Mouse (Mus musculus) layer of hippocampus, adult 9-10 months (tissue): ENCODE data around the gene 5730522E02Rik.

Experiments
- DNase-seq: peaks from one replicate; pipeline ENCODE4 v3.0.0; 2022; ENCODE audit warnings: low spot score

5730522E02Rik gene

GRCm38 (mm10) chr11:25772231-25772630, 438.3 kb downstream of the 5730522E02Rik start:
- DNase-seq: no peak

DNA sequence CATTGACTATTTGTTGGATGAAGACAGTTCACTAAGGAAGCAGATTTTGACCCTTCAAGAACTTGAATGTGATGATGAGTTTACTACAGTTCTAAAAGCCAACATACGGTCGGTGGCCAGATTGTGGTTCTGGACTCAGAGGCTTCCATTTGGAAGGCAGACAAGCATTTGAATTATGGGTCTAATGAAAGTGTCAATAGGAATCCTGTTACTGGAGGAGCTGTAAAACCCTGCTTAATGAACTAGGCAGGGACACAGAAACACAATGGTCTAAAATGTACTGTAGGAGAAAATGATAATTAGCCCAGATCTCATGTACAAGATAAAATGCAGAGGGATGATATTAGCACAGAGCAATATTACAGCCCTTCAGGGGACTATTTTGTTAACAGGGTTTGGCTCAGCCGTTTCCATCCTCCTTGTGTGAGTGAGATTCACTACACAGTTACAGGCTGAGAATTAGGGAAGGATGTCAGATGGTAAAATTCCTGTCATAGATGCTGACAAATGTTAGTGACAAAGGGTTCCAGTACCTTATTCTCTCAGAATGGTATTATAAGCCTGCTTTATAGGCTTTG, 439.5 kb downstream of the 5730522E02Rik start:
- DNase-seq: no peak

- no peak for DNase-seq
Observed at GRCm38 (mm10) chr11:25767584-25768333, 442.8 kb downstream of the 5730522E02Rik start.

- DNase-seq: no peak
Observed at GRCm38 (mm10) chr11:25753156-25753899, 457.2 kb downstream of the 5730522E02Rik start.

DNA sequence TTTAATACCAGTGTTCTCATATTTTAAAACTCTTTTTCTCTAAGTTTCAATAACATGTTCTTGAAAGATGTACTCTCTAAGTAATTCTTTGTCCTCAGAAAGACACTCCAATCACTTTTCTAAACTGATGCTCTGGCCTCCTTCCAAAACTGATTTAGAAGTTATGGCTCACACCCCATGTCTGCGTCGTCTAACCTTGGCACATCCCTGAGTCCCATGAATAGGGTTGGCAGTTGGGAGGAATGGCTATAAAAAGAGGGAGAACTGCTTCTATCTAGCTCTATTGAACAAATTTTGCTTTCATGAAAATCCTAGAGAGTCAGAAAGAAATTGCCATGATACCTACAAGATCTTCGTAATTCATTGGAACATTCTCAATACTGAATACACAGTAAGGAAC, 458.1 kb downstream of the 5730522E02Rik start:
- DNase-seq: no peak

DNA sequence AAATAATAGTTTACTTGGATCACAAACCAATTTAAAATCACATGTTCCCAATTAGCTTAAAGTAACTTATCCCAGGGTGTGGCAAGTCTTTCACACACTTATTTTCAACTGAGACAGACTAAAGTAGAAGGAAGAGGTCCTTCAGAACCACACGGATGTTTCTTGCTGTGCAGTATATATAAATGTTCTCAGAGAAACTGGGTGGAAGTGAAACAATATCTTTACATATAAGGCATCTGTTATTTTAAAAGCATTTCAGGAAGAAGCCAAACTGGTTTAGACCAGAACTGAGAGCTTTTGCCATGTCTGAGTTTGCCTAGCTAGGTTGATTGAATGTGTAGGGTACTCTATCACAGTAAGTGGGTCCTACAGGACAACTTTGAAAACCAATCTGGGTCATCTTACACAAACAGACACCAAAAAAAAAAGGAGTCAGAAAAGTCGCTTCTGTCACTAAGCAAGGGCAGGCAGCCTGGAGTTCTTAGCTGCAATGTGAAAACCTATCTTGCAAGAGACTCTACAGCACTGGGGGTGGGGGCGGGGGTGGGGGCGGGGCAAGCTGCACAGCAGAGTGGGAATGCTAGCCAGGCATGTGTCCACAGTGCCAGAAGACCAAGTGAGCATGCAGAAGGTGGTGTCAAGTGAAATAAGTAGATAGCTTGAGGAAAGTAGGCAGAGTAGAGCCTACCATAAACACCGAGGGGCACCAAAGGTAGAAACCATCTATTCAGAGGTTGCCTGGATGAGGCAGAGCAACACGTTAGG, 463.3 kb downstream of the 5730522E02Rik start:
- DNase-seq: no peak

GRCm38 (mm10) chr11:25743664-25744063, 466.9 kb downstream of the 5730522E02Rik start:
- DNase-seq: no peak

DNA sequence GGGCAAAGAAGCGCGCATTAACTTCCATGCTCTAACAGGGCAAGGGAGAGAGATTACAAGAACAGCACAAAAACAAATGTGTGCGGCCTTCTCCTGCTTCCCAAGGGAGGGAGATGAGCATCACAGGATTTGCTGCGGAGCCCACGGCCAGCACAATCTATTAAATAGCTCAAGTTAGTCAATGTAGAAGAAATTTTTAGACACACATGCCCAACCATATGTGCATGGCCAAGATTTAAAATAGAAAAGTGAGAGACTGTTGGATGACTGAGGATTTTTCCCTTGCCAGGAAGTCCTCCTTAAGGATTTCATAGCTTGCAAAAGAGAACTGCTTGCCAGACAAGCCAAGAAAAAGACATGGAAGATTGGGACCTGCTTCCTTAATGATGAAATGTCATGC, 473.3 kb downstream of the 5730522E02Rik start:
- DNase-seq: peak; percentile 24

- no peak for DNase-seq
Observed at GRCm38 (mm10) chr11:25729476-25729875, 481.1 kb downstream of the 5730522E02Rik start.

- DNase-seq: peak; percentile 59
Observed at GRCm38 (mm10) chr11:25715447-25716321, 494.9 kb downstream of the 5730522E02Rik start.

- DNase-seq: no peak
Observed at GRCm38 (mm10) chr11:25710559-25710958, 500.0 kb downstream of the 5730522E02Rik start.

- DNase-seq: no peak
Observed at GRCm38 (mm10) chr11:25709892-25710291, 500.7 kb downstream of the 5730522E02Rik start.

GRCm38 (mm10) chr11:25704332-25705168, 506.0 kb downstream of the 5730522E02Rik start:
- no peak for DNase-seq

- DNase-seq: no peak
Observed at GRCm38 (mm10) chr11:25702791-25703190, 507.8 kb downstream of the 5730522E02Rik start.

DNA sequence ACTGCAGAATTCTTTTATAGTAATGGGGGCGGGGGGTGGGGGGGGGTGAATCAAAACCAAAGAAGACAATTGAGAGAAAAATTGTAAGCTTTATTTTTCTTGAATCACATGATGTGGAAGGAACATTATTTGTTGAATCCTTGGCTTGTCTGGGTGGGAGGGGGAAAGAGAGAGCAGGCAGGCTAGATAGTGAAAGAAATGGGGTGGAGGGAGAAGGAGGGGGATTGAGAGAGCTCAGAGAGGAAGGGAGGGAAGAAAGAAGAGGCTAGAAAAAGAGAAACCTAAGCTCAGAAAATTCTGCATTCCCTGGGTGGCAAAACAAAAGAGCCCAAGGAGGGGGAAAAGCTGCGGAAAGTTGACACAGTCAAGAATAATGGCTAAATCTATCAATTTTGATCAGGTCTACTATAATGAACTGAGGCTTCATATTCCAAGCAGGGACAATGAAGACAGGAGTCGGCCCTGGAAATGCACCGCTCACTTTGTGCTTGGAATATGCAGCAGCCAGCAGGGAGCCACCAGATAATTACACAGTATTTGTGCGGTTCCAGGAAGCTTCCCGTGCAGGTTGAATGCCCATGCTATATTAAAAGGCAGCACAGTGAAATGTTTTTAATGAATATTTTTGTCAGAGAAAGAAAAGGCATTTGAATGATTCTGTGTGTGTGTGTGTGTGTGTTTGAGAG, 512.9 kb downstream of the 5730522E02Rik start:
- DNase-seq: no peak

GRCm38 (mm10) chr11:25696168-25696567, 514.4 kb downstream of the 5730522E02Rik start:
- no peak for DNase-seq

DNA sequence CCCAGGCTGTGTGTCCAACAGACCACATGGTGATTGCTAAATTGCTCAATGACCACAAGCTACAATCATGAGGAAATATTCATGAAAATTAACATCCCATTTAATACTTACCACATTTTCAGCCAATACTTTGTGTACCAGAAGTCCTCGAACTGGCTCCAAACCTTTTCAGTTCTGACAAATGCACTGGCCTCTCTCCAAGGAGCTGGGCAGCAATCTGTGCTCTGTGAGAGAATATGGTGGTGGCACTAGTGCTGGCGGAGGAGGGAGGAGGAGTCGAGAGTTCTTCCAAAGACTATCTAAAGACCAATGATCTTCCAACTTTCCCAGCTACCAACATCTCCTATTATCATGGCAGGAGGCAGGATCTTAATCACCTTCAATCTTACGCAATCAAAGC, 525.8 kb downstream of the 5730522E02Rik start:
- DNase-seq: peak; percentile 39

DNA sequence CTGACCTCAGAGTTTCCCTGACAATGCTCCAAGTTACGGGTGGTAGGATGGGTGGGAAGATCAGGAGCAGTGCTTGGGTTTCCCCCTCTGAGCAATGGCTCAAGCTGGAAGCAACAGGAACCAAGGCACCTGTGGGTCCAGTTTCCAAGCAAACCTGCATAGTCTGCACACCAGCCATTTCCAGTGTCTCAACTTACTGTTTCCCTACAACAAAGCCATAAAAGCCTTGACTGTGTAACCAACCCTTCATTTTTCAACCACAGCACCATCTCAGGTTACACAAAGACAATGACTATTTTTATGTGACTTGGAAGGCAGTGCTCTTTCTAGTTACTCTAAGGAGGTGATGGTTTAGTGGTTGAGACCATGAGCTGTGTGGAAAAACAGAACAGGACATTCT, 530.7 kb downstream of the 5730522E02Rik start:
- no peak for DNase-seq

- DNase-seq: no peak
Observed at GRCm38 (mm10) chr11:25674194-25674593, 536.4 kb downstream of the 5730522E02Rik start.

DNA sequence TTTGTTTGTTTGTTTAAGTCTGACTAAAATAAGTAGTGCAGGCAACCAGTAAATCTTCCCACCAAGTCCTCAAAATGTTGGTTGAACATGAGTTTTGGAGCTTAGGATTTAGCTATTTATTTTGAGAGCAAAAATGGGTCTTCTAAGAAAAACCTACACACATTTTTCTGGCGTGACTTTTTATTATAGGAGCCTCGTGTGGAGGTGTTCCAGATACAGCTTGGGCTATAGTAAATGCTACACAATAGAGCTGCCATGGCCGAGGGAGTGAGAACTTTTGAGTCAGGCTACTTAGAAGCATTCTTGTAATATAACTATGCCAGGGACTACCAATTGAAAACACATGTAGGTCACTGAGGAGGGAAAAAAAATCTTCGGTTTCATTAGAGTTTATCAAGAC, 540.5 kb downstream of the 5730522E02Rik start:
- DNase-seq: no peak
